In the genomic region with DNA sequence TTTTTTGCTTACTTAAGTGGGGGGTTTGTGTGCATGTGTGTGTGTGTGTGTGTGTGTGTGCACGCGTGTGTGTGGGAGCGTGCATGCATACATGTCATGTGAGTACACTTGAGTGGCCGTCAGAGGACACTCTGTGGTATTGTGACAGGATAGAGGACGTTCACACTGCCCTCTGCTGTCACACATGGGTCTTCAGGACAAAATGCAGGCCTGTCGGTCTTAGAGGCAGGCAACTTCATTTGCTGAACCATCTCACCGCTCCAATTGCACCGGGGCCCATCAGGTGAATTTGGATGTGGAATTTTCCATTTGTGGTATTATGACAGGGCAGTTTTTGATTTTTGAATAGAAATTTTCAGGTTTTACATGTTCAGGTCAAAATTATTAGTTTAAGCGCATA, we compare ENCODE assay signal across 8 mouse cellular contexts. TPM values are rescaled to one million over a fixed set of nuclear protein-coding genes. Genes with fewer than 3 reads are reported as not detected.
DNase-seq lines count a peak whose midpoint lies in the region; ATAC-seq and TF ChIP-seq lines count a peak whose summit lies in the region.

No protein-coding gene starts in this region.

- TF ChIP-seq CTCF in spleen, adult 2 months (IDR thresholded peaks at IDR 0.05; ENCODE audit: extremely low read depth, insufficient read depth, insufficient read length, insufficient replicate concordance): peak; percentile 60; the same call in 1 of the 2 replicates

- no peak overlapping the region for H3K9ac ChIP-seq in forebrain, embryonic 11.5 days (ENCODE audit: low read length)
- no peak overlapping the region for H3K9ac ChIP-seq in forebrain, embryonic 15.5 days (replicated peaks)
- no peak overlapping the region for H3K9ac ChIP-seq in embryonic facial prominence, embryonic 14.5 days (ENCODE audit: low read depth, low read length)

- no peaks in the 10 kb centered on the region for H3K4me1 ChIP-seq in forebrain, embryonic 11.5 days (replicated peaks; ENCODE audit: control insufficient read depth, insufficient read depth, low read length)
- H3K4me1 ChIP-seq in forebrain, embryonic 15.5 days: no peaks in the 10 kb centered on the region
- no peaks in the 10 kb centered on the region for H3K4me1 ChIP-seq in spleen, adult 2 months (ENCODE audit: control insufficient read depth, insufficient read depth, insufficient read length)
- no peaks in the 10 kb centered on the region; the same call in 1 of the 2 replicates for H3K4me1 ChIP-seq in embryonic facial prominence, embryonic 14.5 days (ENCODE audit: control insufficient read depth, insufficient read depth, low read length)

- H3K27ac ChIP-seq in forebrain, embryonic 11.5 days (ENCODE audit: low read depth, low read length): no peak overlapping the region
- no peak overlapping the region for H3K27ac ChIP-seq in forebrain, embryonic 15.5 days (replicated peaks)
- H3K27ac ChIP-seq in spleen, adult 2 months (ENCODE audit: insufficient read depth, low read length): no peak overlapping the region
- no peak overlapping the region for H3K27ac ChIP-seq in embryonic facial prominence, embryonic 14.5 days (replicated peaks; ENCODE audit: low read depth, low read length)

- TF ChIP-seq POLR2A in spleen, adult 2 months (IDR thresholded peaks at IDR 0.05; ENCODE audit: low read depth, low read length): no peak

- no peak overlapping the region for H3K4me3 ChIP-seq in forebrain, embryonic 11.5 days (ENCODE audit: low read depth, low read length)
- no peak overlapping the region for H3K4me3 ChIP-seq in forebrain, embryonic 15.5 days
- H3K4me3 ChIP-seq in spleen, adult 2 months (ENCODE audit: extremely low read depth, insufficient read depth, insufficient read length): no peak overlapping the region
- H3K4me3 ChIP-seq in embryonic facial prominence, embryonic 14.5 days (ENCODE audit: low read depth, low read length): no peak overlapping the region

- no peak overlapping the region for H3K4me2 ChIP-seq in forebrain, embryonic 11.5 days (ENCODE audit: low read depth, low read length, severe bottlenecking)
- no peak overlapping the region for H3K4me2 ChIP-seq in forebrain, embryonic 15.5 days (replicated peaks)
- H3K4me2 ChIP-seq in embryonic facial prominence, embryonic 14.5 days (ENCODE audit: low read depth, low read length): no peak overlapping the region

- ATAC-seq in forebrain, embryonic 11.5 days (replicated peaks; ENCODE audit: low FRiP score): no peak
- no peak for ATAC-seq in forebrain, embryonic 15.5 days (replicated peaks)
- ATAC-seq in embryonic facial prominence, embryonic 14.5 days (ENCODE audit: low read depth): 0 out of 2 replicates have a peak, but pooled peaks have one; percentile 23

- DNase-seq in forebrain, embryonic 11.5 days (ENCODE audit: low spot score): peak; percentile 62
- peak in 1 of 2 experiments; percentile 36 for DNase-seq in spleen, adult 2 months (ENCODE audit: low read depth in 1 of 2, low spot score in 2 of 2)
- DNase-seq in spleen, adult 18-20 months: no peak
- DNase-seq in embryonic facial prominence, embryonic 14.5 days (ENCODE audit: low spot score): no peak
- peak; percentile 58 for DNase-seq in lung, postnatal 14 days
- DNase-seq in thymus, postnatal 25 days: peak; percentile 44
- no peak for DNase-seq in ovary, adult 18-20 months (ENCODE audit: low spot score)

- no peaks in the 10 kb centered on the region; the same call in 1 of the 2 replicates for H3K36me3 ChIP-seq in forebrain, embryonic 11.5 days (ENCODE audit: control insufficient read depth, insufficient read depth, low read length)
- H3K36me3 ChIP-seq in forebrain, embryonic 15.5 days: peaks cover 38% of the 10 kb centered on the region
- H3K36me3 ChIP-seq in spleen, adult 2 months (ENCODE audit: control insufficient read depth, insufficient read depth, low read length): peaks cover 54% of the 10 kb centered on the region
- H3K36me3 ChIP-seq in embryonic facial prominence, embryonic 14.5 days (ENCODE audit: control insufficient read depth, insufficient read depth, low read length): peaks cover 64% of the 10 kb centered on the region

- WGBS in forebrain, embryonic 11.5 days: 60% methylated on average over 9 of the region's 9 CpGs
- 56% methylated on average over 9 of the region's 9 CpGs for WGBS in forebrain, embryonic 15.5 days
- WGBS in spleen, adult 2 months: 69% methylated on average over 9 of the region's 9 CpGs
- WGBS in embryonic facial prominence, embryonic 14.5 days: 62% methylated on average over 9 of the region's 9 CpGs

- H3K9me3 ChIP-seq in forebrain, embryonic 11.5 days (ENCODE audit: control insufficient read depth, low read length): no peaks in the 10 kb centered on the region
- no peaks in the 10 kb centered on the region for H3K9me3 ChIP-seq in forebrain, embryonic 15.5 days
- no peaks in the 10 kb centered on the region for H3K9me3 ChIP-seq in embryonic facial prominence, embryonic 14.5 days (ENCODE audit: control insufficient read depth, low read length)

- H3K27me3 ChIP-seq in forebrain, embryonic 11.5 days (ENCODE audit: control insufficient read depth, insufficient read depth, low read length): no peaks in the 10 kb centered on the region
- no peaks in the 10 kb centered on the region for H3K27me3 ChIP-seq in forebrain, embryonic 15.5 days
- H3K27me3 ChIP-seq in spleen, adult 2 months (ENCODE audit: control insufficient read depth, insufficient read depth, low read length): no peaks in the 10 kb centered on the region
- no peaks in the 10 kb centered on the region for H3K27me3 ChIP-seq in embryonic facial prominence, embryonic 14.5 days (replicated peaks; ENCODE audit: control insufficient read depth, insufficient read depth, low read length)

RNA-seq across cellular contexts. Expression of a gene that starts 14.2 kb away (rescaled TPM):
- 28.8 and 31.6 TPM in 2 replicates for polyA plus RNA-seq in forebrain, embryonic 11.5 days (2014; fragmentation: Nextera tagmentation; extraction: Ambion mirVana)
- 104 and 105 TPM in 2 replicates for polyA plus RNA-seq in forebrain, embryonic 15.5 days (2015; fragmentation: Nextera tagmentation; extraction: Ambion mirVana)
- polyA plus RNA-seq in spleen, adult 2 months (2012; rRNA removed): 18.7 and 36.7 TPM in 2 replicates
- polyA plus RNA-seq in embryonic facial prominence, embryonic 14.5 days (2014; fragmentation: Nextera tagmentation; extraction: Ambion mirVana): 51.0 and 55.9 TPM in 2 replicates

RNA-seq across cellular contexts. Expression of a gene that starts 36.5 kb away (rescaled TPM):
- 36.4 and 42.4 TPM in 2 replicates for polyA plus RNA-seq in forebrain, embryonic 11.5 days (2014; fragmentation: Nextera tagmentation; extraction: Ambion mirVana)
- polyA plus RNA-seq in forebrain, embryonic 15.5 days (2015; fragmentation: Nextera tagmentation; extraction: Ambion mirVana): 83.2 and 89.2 TPM in 2 replicates
- polyA plus RNA-seq in spleen, adult 2 months (2012; rRNA removed): 19.6 and 21.2 TPM in 2 replicates
- polyA plus RNA-seq in embryonic facial prominence, embryonic 14.5 days (2014; fragmentation: Nextera tagmentation; extraction: Ambion mirVana): 39.5 and 41.7 TPM in 2 replicates

RNA-seq across cellular contexts. Expression of a gene that starts 57.7 kb away (rescaled TPM):
- polyA plus RNA-seq in forebrain, embryonic 11.5 days (2014; fragmentation: Nextera tagmentation; extraction: Ambion mirVana): 4.5 and 4.7 TPM in 2 replicates
- 8.0 and 9.0 TPM in 2 replicates for polyA plus RNA-seq in forebrain, embryonic 15.5 days (2015; fragmentation: Nextera tagmentation; extraction: Ambion mirVana)
- 0.39 and 0.42 TPM in 2 replicates for polyA plus RNA-seq in spleen, adult 2 months (2012; rRNA removed)
- polyA plus RNA-seq in embryonic facial prominence, embryonic 14.5 days (2014; fragmentation: Nextera tagmentation; extraction: Ambion mirVana): 2.4 and 4.5 TPM in 2 replicates

Comparison
In these comparisons a context has a peak if more than half of its experiments do, and no peak if none do; other contexts are left out.
1. DNase-seq: peak in forebrain, embryonic 11.5 days (single experiment), lung, postnatal 14 days (single experiment) and thymus, postnatal 25 days (single experiment); none in spleen, adult 18-20 months (0 of 2), embryonic facial prominence, embryonic 14.5 days (single experiment) and ovary, adult 18-20 months (single experiment).